Mouse (Mus musculus) spleen, adult 12 weeks (tissue): Measurements from ENCODE around the gene 2310011J03Rik.
"Not testable (repeated sequence)": the region's sequence is repeated elsewhere in the genome, so short reads cannot be mapped to it uniquely, and the experiment has no call there.

ENCODE experiments used
- DNase-seq: peaks from one replicate; pipeline ENCODE4 v3.0.0; 2022; ENCODE audit warnings: low spot score

The 2310011J03Rik gene

DNA sequence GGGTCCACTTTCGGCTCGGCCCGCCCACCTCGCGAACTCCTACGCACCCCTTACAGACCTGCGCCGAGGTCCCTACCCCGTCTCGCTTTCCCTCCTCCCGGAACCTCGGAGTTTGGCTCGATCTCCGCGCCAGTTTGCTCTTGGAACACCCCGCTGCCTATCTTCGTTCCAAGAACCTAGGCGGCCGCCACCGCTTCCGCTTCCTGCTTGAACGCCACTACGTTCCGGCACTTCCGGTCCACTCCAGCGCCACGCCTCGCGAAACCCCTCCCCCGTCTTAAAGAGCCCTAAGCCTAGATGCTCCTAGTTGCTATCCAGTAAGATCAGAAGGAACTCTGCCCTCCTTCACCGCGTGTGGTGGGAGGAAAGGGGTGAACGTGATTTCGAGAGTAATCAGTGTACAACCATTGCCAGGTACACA, at the start of gene 2310011J03Rik:
Gene 2310011J03Rik (minus strand): TSS at position 198 of the 421 bp plus-strand sequence.
- DNase-seq, result peak; percentile 81

DNA sequence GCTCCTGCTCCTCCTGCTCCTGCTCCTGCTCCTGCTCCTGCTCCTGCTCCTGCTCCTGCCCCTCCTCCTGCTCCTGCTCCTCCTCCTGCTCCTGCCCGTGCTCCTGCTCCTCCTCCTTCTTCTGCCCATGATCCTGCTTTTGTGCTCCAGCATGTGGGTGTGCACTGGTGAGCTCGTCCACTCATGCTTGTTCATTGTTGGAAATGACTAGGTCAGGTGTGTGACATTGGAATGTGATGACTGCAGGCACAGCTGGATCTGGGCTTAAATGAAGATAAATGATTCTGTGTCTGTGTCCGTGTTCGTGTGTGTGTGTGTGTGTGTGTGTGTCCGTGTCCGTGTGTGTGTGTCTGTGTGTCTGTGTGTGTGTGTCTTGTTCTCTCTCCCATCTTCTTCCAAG, 48.1 kb upstream of the 2310011J03Rik start:
- DNase-seq, result no peak

DNA sequence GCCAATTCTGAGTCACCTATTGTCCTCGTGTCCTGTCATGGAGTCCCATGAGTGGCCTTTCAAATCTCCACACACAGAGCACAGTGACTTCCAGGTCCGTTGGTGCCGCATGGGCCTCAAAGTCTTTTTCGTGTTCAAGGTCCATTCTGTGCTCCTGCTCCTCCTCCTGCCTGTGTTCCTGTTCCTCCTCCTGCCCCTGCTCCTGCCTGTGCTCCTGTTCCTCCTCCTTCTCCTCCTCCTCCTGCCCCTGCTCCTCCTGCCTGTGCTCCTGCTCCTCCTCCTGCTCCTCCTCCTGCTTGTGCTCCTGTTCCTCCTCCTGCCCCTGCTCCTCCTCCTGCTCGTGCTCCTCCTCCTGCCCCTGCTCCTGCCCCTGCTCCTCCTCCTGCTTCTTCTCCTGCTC, 47.6 kb upstream of the 2310011J03Rik start:
- no peak for DNase-seq

DNA sequence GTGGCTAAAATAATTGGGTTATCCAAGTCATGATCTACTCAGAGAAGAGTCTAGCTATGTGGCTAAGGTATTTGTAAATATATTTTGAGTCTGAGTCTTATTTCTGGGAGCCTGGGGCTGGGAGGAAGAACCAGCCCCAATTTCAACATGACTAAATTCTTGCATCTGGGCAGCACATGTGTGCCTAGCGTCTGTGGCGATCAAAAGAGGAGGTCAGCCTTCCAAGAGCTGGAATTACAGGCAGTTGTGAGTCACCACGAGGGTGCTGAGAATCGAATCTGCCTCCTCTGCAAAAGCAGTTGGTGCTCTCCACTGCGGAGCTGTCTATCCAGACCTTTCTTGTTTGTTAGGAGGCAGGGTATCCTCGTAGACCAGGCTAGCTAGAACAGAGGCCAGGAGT, 45.4 kb upstream of the 2310011J03Rik start:
- DNase-seq, result no peak

GRCm38 (mm10) chr10:80363734-80364133, 43.4 kb upstream of the 2310011J03Rik start:
- no peak for DNase-seq

GRCm38 (mm10) chr10:80357994-80358639, 37.8 kb upstream of the 2310011J03Rik start:
- DNase-seq, result no peak

DNA sequence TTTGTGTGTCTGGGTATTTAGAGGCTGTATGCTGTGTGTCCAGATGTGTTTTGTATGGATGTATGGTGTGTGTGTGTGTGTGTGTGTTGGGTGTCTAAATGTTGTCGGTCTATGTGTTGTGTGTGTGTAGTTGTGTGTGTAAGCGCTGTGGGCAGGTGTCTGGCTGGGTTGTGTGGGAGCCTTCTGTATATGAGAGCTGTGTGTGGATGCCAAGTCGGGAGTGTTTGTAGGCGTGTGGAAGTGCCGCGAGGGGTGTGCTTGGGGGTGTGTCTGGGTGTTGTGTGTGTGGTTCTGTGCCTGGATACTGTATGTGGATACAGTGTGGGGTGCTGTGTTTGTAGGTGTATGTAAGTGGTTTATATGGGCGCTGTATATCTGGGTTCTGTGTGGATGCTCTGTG, 37.0 kb upstream of the 2310011J03Rik start:
- DNase-seq, result no peak

- DNase-seq, result no peak
These were observed 36.4 kb upstream of the 2310011J03Rik start for GRCm38 (mm10) chr10:80356737-80357136.

GRCm38 (mm10) chr10:80356001-80356682, 35.8 kb upstream of the 2310011J03Rik start, which contains the start of gene Plk5:
Plk5 (plus strand) TSS chr10:80356459.
- DNase-seq, result no peak

- DNase-seq, result no peak
These were observed 35.1 kb upstream of the 2310011J03Rik start for GRCm38 (mm10) chr10:80355431-80355830.

- DNase-seq, result no peak
These were observed 32.4 kb upstream of the 2310011J03Rik start for GRCm38 (mm10) chr10:80352727-80353126.

DNA sequence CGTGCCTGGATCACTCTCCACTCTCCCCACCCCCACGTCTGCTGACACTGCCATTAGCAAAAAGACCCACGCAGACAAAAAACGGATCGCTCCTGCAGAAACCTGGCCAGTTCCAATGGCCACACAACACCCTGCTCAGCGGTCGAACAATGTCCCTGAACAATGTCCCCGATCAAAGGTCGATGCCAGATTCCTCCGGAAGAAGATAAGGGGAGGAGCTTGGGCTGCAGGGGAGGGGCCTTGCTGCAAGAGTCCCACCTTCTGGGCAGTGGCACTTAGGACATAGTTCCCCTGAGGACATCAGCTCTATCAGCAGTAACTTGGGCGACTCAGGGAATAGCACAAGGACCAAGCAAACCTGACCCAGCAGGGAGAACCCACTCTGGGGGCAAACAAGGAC, 31.6 kb upstream of the 2310011J03Rik start:
- no peak for DNase-seq

DNA sequence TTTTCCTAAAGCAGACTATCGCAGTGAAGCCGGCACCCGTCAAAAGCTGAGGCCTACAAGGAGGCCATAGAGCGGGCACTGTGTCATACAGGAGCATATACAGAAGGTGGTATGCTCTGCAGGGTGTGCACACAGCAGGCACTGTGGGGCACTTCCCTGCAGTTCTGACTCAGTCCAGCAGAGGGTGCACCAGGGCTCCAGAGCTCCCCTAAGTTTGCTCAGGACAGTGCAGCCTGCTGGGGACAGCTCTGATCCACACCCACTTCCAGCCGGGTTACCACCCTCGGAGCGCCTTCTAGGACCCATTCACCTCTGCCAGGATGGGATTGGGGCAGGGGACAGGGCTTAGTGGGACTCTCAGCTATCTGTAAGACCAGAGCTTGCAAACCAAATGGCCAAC, 30.0 kb upstream of the 2310011J03Rik start:
- peak; percentile 82 for DNase-seq

DNA sequence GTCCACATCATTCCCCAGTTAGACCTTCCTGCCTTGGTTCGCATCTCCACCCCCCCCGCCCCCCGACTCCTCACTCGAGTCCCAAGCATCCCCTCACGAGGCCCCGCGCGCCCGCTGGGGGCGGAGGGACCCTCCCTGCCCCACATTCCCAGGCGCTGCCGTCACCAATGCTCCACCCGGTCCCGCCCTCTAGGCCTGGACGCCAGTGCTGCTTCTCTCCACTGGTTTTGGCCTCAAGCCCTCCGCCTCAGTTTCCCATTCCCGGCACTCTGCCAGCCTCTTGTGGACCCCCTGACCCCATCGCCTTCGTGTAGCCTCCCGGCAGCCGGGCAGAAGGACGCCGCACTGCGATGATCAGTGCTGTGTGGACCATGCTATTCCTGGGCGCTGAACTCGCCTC, 28.6 kb upstream of the 2310011J03Rik start:
- DNase-seq, result no peak

- DNase-seq, result peak; percentile 70
These were observed 28.0 kb upstream of the 2310011J03Rik start, which contains the start of gene Adamtsl5 for GRCm38 (mm10) chr10:80348244-80348781. Adamtsl5 (minus strand) TSS chr10:80348412.

- DNase-seq, result no peak
These were observed 27.2 kb upstream of the 2310011J03Rik start for GRCm38 (mm10) chr10:80347514-80347967.

- not testable (repeated sequence) for DNase-seq
These were observed 25.6 kb upstream of the 2310011J03Rik start for GRCm38 (mm10) chr10:80345929-80346328.

- DNase-seq, result no peak
These were observed 24.8 kb upstream of the 2310011J03Rik start for GRCm38 (mm10) chr10:80345122-80345521.

GRCm38 (mm10) chr10:80344131-80344661, 23.9 kb upstream of the 2310011J03Rik start:
- DNase-seq, result peak; percentile 79

DNA sequence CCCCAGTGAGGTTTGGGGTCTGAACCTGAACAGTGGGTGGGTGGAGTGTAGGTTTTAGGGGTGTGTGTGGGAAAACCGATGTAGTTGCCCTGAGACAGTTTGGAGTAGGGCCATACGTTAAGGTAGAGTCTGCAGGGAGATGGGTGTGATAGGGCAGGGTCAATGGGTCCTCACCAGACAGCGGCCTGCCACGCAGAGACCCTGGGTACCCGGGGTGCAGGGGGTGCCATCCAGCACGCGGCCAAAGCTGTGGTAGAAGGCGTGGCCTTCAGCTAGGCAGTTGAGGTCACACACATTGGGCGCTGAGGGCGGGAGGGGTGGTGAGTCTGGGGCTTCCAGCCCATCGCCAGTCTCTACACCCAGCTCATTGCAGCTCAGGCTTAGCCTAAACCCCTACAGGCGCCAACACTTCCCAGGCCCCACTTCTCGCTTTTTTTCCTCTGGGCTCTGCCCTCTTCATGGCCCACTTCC, 23.1 kb upstream of the 2310011J03Rik start:
- DNase-seq, result no peak

DNA sequence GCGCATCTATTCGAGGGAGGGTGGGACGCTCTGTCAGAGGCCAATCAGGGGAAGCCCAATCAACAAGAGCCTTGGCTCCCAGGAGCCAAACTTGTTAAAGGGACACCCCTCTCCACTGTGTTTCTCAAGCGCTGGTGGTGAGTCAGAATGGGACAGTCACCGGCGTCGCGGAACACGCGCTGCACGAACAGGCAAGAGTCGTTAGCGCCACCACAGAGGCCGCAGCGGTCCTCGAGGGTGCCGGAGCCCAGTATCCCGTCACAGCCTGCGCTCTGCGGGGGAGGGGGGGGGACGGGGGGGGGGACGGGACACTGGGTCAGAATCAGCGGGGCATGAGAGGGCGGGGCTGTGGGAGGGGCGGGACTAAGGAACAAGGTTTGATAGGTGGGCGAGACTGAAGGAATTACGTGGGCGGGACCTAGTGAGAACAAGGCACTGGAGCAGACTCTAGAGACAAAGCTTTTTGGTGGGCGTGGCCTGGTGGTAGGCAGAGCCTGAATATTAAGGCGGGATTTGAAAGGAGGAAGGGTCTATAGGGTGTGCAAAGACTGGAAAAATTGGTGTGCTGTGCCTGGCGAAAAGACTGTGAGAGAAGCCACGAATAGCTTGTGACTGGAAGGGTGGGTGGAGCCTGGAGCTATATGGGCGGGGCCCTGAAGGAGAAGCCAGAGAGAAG, 22.6 kb upstream of the 2310011J03Rik start:
- DNase-seq, result peak; percentile 60

DNA sequence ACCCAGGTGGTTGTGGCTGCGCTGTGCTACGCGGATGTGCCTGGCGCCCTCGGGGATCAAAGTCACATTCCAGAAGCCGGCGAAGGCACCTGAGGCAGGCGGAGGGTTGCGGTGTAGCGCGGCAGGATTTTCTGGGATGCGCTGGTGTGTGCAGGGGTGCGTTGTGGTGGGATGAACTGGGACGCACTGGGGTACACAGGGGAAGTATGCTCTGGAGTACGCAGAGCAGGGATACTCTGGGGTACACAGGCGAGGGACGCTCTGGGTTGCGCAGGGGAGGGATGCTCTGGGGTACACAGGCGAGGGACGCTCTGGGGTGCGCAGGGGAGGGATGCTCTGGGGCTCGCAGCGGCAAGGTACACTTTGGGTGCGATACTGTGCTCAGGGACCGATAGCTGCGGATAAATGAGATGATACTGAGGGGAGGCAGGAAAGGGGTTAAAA, 22.0 kb upstream of the 2310011J03Rik start:
- DNase-seq, result no peak
